Mouse (Mus musculus) hindbrain, embryonic 14.5 days (tissue): ENCODE data around the gene Trmt10b. TPM values are rescaled to one million over a fixed set of nuclear protein-coding genes. Genes with fewer than 3 reads are reported as not detected.
A peak's percentile ranks its signal among the peaks of the same experiment; 100 is the strongest.

Source experiments
- ATAC-seq: fragments of 200-750 bp; cut with Nextera tagmentation; 2 replicates; pipeline ENCODE4 v1.8.0; 2017; ENCODE audit warnings: moderate number of reproducible peaks, mild to moderate bottlenecking, moderate TSS enrichment, moderate library complexity; ENCODE audit not compliant: low FRiP score
- DNase-seq: peaks from one replicate; pipeline ENCODE4 v3.0.0-alpha.2; 2015; ENCODE audit warnings: low spot score
- H3K27ac ChIP-seq: fragments of 300-500 bp; sonication (generic); 2 replicates; pipeline ENCODE4 v1.5.1; 2014; ENCODE audit warnings: mild to moderate bottlenecking, moderate library complexity
- H3K27me3 ChIP-seq: fragments of 300-500 bp; sonication (generic); 2 replicates; pipeline ENCODE4 v1.6.1; 2014; ENCODE audit warnings: mild to moderate bottlenecking, low read length, mixed read lengths; ENCODE audit not compliant: control insufficient read depth, insufficient read depth
- H3K36me3 ChIP-seq: fragments of 300-500 bp; sonication (generic); replicated peaks from 2 replicates; pipeline ENCODE4 v1.6.1; 2014; ENCODE audit not compliant: control insufficient read depth, insufficient read depth
- H3K4me1 ChIP-seq: fragments of 300-500 bp; sonication (generic); replicated peaks from 2 replicates; pipeline ENCODE4 v1.6.1; 2014; ENCODE audit warnings: antibody characterized with exemption, low read length, mixed read lengths; ENCODE audit not compliant: control insufficient read depth, insufficient read depth
- H3K4me2 ChIP-seq: fragments of 300-500 bp; sonication (generic); replicated peaks from 2 replicates; pipeline ENCODE4 v1.6.1; 2014; ENCODE audit warnings: mild to moderate bottlenecking, moderate library complexity
- H3K4me3 ChIP-seq: fragments of 300-500 bp; sonication (generic); replicated peaks from 2 replicates; pipeline ENCODE4 v1.5.1; 2014; ENCODE audit warnings: mild to moderate bottlenecking, low read length
- H3K9ac ChIP-seq: fragments of 300-500 bp; sonication (generic); 2 replicates; pipeline ENCODE4 v1.6.1; 2014
- H3K9me3 ChIP-seq: fragments of 300-500 bp; sonication (generic); 2 replicates; pipeline ENCODE4 v1.6.1; 2016; ENCODE audit warnings: low read length; ENCODE audit not compliant: control insufficient read depth
- WGBS: fragments of 180-500 bp; shearing (Covaris S2); extraction: QIAGEN DNeasy Blood & Tissue Kit; methylation state at CpG from one replicate; pipeline ENCODE4 v1.1.7; 2014; 5-methylcytosine and 5-hydroxymethylcytosine counted together
- polyA plus RNA-seq: library from polyadenylated mRNA; unstranded; fragments of >200 nt; fragmentation: Nextera tagmentation; extraction: Ambion mirVana; gene quantifications from 2 replicates; pipeline ENCODE4 v1.2.1, GENCODE M21; 2014

Gene Trmt10b
- polyA plus RNA-seq, 1 experiment from 2014 or later: 21.4 TPM

DNA sequence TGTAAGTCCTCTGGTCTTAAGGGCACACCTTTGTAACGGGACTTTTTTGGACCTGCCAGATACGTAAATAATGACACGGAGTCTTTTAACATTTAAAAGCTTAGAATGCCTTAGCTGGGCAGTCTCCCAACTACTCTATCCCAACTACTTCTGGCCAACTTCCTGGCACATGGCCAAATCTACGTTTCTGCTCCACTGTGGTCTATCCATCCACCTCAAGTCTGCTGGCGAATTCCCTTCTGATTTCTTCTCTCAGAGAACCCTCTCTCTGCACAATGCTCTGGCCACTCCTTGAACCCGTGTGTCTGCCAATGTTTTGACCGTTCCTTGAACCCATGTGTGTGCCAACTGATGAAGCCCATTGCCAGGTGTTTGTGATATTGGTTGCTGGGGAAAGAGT lies 34.2 kb downstream of the Trmt10b start:
- Histone ChIP-seq H3K4me3 (no peak overlapping the region), H3K4me1 (no peaks in the 10 kb centered on the region), H3K27me3 (no peaks in the 10 kb centered on the region), H3K27ac (no peak overlapping the region), H3K9me3 (no peaks in the 10 kb centered on the region), H3K4me2 (no peak overlapping the region), H3K36me3 (no peaks in the 10 kb centered on the region), H3K9ac (no peak overlapping the region)
- DNase-seq (no peak), ATAC-seq (no peak)
- 81% methylated on average over 7 of the region's 7 CpGs for WGBS

GRCm38 (mm10) chr4:45332466-45332865 lies 35.5 kb downstream of the Trmt10b start:
- Histone ChIP-seq H3K9me3 (no peaks in the 10 kb centered on the region), H3K27ac (no peak overlapping the region), H3K27me3 (no peaks in the 10 kb centered on the region), H3K4me1 (no peaks in the 10 kb centered on the region), H3K9ac (no peak overlapping the region), H3K36me3 (no peaks in the 10 kb centered on the region), H3K4me2 (no peak overlapping the region), H3K4me3 (no peak overlapping the region)
- 68% methylated on average over 3 of the region's 3 CpGs for WGBS
- no peak for DNase-seq
- ATAC-seq: no peak

- Histone ChIP-seq H3K9ac (peak overlapping the region; percentile 87), H3K27ac (peak overlapping the region; percentile 81), H3K4me1 (peaks cover 22% of the 10 kb centered on the region), H3K27me3 (no peaks in the 10 kb centered on the region), H3K9me3 (no peaks in the 10 kb centered on the region), H3K4me3 (peak overlapping the region; percentile 83; the same call in 1 of the 2 replicates), H3K36me3 (no peaks in the 10 kb centered on the region), H3K4me2 (peak overlapping the region; percentile 86)
- ATAC-seq (no peak), DNase-seq (no peak)
- 44% methylated on average over 9 of the region's 9 CpGs for WGBS
Measured at GRCm38 (mm10) chr4:45341226-45341625, 44.3 kb downstream of the Trmt10b start.

DNA sequence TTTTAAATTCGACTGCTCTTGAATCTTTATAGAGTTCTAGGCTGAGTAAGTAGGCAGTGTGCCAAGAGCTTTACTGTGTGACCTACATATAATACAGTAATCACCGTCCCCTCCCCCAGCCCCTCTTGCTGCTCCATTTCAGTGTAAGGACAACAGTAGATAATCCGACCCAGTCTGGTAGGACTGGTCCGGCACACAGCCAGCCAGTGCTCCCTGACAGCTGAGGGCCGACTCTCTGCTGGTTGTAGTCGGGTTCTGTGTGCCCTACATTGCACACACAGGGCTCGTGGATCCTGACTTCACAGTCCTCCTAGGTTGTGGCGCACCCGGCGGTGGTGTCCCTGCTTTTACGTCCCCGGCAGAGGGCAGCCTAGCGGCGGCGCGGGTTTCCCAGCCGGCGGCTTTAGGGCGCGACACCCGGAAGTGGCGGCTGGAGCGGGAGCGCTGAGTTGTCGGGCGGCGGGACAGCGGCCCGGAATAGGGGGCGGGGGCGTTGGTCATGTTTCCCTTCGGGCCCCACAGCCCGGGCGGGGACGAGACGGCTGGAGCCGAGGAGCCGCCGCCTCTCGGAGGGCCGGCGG lies 44.8 kb downstream of the Trmt10b start, which contains the start of gene Dcaf10:
Gene Dcaf10 (plus strand): TSS at position 433 of the 581 bp plus-strand sequence.
- Histone ChIP-seq H3K4me1 (peaks cover 22% of the 10 kb centered on the region), H3K4me2 (peak within 1 kb of the TSS; percentile 86), H3K36me3 (no peaks in the 10 kb centered on the region), H3K4me3 (peak within 1 kb of the TSS; percentile 83), H3K27me3 (no peaks in the 10 kb centered on the region), H3K9me3 (no peaks in the 10 kb centered on the region), H3K27ac (peak within 1 kb of the TSS; percentile 81), H3K9ac (peak within 1 kb of the TSS; percentile 87)
- under 1% methylated on average over 39 of the region's 42 CpGs for WGBS
- DNase-seq (peak; percentile 93), ATAC-seq (peak; percentile 94)

- H3K27me3 ChIP-seq: no peaks in the 10 kb centered on the region
- H3K4me2 ChIP-seq: peak within 1 kb of the TSS; percentile 86
- peak within 1 kb of the TSS; percentile 83 for H3K4me3 ChIP-seq
- under 1% methylated on average over 73 of the region's 76 CpGs for WGBS
- 0 out of 2 replicates have a peak, but pooled peaks cover 1% of the 10 kb centered on the region for H3K36me3 ChIP-seq
- no peaks in the 10 kb centered on the region for H3K9me3 ChIP-seq
- H3K4me1 ChIP-seq: peaks cover 22% of the 10 kb centered on the region
- H3K27ac ChIP-seq: peak within 1 kb of the TSS; percentile 81
- ATAC-seq (peak; percentile 77), DNase-seq (no peak)
- peak within 1 kb of the TSS; percentile 87 for H3K9ac ChIP-seq
Measured at GRCm38 (mm10) chr4:45342286-45343155, 45.6 kb downstream of the Trmt10b start, which contains the start of gene Exosc3. Gene Exosc3 (minus strand): TSS chr4:45342732.

GRCm38 (mm10) chr4:45356653-45357052 lies 59.7 kb downstream of the Trmt10b start:
- Histone ChIP-seq H3K4me1 (no peaks in the 10 kb centered on the region), H3K27me3 (no peaks in the 10 kb centered on the region), H3K27ac (no peak overlapping the region), H3K36me3 (peaks cover 41% of the 10 kb centered on the region), H3K4me2 (no peak overlapping the region), H3K4me3 (no peak overlapping the region), H3K9me3 (no peaks in the 10 kb centered on the region), H3K9ac (no peak overlapping the region)
- ATAC-seq (no peak), DNase-seq (no peak)
- WGBS: 91% methylated on average over 3 of the region's 3 CpGs

Other genes starting within 250 kb of the Trmt10b start
- 14.4 and 14.6 TPM in 2 replicates for gene Fbxo10, start 212.5 kb upstream of the Trmt10b start, polyA plus RNA-seq
- 166 and 176 TPM in 2 replicates for gene Tomm5, start 189.0 kb upstream of the Trmt10b start, polyA plus RNA-seq
- gene Frmpd1, start 112.3 kb upstream of the Trmt10b start, polyA plus RNA-seq: 2.3 and 2.4 TPM in 2 replicates
- 11.9 and 14.7 TPM in 2 replicates for gene Dcaf10, start 45.0 kb downstream of the Trmt10b start, polyA plus RNA-seq
- 32.2 and 32.8 TPM in 2 replicates for gene Exosc3, start 45.6 kb downstream of the Trmt10b start, polyA plus RNA-seq
- 69.3 and 79.1 TPM in 2 replicates for gene Slc25a51, start 111.6 kb downstream of the Trmt10b start, polyA plus RNA-seq
- gene Shb, start 235.3 kb downstream of the Trmt10b start, polyA plus RNA-seq: 8.7 and 9.9 TPM in 2 replicates